Mouse (Mus musculus): Measurements from ENCODE around the gene Dyrk3. TPM values are rescaled to one million over a fixed set of nuclear protein-coding genes. Genes with fewer than 3 reads are reported as not detected.

Dyrk3 gene
- 3.5 and 4.1 TPM in 2 replicates for polyA plus RNA-seq (2015; fragmentation: Nextera tagmentation; extraction: Ambion mirVana)

GRCm38 (mm10) chr1:131138191-131139016, at the start of gene Dyrk3:
Gene Dyrk3 (minus strand): TSS chr1:131138340.
- H3K9me3 ChIP-seq, result no peaks in the 10 kb centered on the region
- no peaks in the 10 kb centered on the region for H3K36me3 ChIP-seq
- H3K27me3 ChIP-seq (replicated peaks), result no peaks in the 10 kb centered on the region
- peak within 1 kb of the TSS; percentile 68 for H3K9ac ChIP-seq
- H3K4me2 ChIP-seq (replicated peaks), result peak within 1 kb of the TSS; percentile 87
- 3% methylated on average over 49 of the region's 49 CpGs for WGBS
- peak; percentile 99 for ATAC-seq
- H3K4me3 ChIP-seq (replicated peaks), result peak within 1 kb of the TSS; percentile 92
- peak within 1 kb of the TSS; percentile 88 for H3K27ac ChIP-seq
- peaks cover 6% of the 10 kb centered on the region for H3K4me1 ChIP-seq (replicated peaks)

- ATAC-seq, result no peak
- Histone ChIP-seq H3K9me3 (no peaks in the 10 kb centered on the region), H3K9ac (no peak overlapping the region), H3K27ac (no peak overlapping the region), H3K4me2 (replicated peaks) (no peak overlapping the region), H3K36me3 (no peaks in the 10 kb centered on the region), H3K4me3 (replicated peaks) (no peak overlapping the region), H3K4me1 (replicated peaks) (peaks cover 9% of the 10 kb centered on the region; the same call in 1 of the 2 replicates), H3K27me3 (replicated peaks) (no peaks in the 10 kb centered on the region)
- WGBS, result 82% methylated on average over 5 of the region's 5 CpGs
Measured at GRCm38 (mm10) chr1:131187856-131188255, 49.7 kb upstream of the Dyrk3 start.

DNA sequence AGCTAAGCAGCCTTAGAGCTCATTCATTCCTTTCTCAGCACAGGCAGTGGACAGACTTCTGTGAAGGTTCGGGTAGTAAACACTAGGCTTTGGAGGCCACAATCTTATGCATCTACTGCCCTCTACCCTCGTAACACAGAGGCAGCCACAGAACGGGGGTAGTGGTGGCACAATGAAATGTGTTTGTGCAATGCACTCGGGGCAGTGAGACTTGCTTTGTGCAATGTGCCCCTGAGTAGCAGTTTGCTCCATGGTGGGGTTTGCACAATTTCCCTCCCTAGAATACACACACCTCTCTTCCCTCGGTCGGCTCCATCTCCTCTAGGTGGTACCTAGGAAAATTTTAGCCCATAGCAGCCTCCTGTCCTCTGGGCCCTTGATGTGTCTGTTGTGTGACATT, 48.9 kb upstream of the Dyrk3 start:
- Histone ChIP-seq H3K4me3 (replicated peaks) (no peak overlapping the region), H3K36me3 (no peaks in the 10 kb centered on the region), H3K4me1 (replicated peaks) (peaks cover 9% of the 10 kb centered on the region; the same call in 1 of the 2 replicates), H3K9ac (no peak overlapping the region), H3K4me2 (replicated peaks) (no peak overlapping the region), H3K27me3 (replicated peaks) (no peaks in the 10 kb centered on the region), H3K27ac (no peak overlapping the region), H3K9me3 (no peaks in the 10 kb centered on the region)
- ATAC-seq, result no peak
- WGBS, result 77% methylated on average over 6 of the region's 6 CpGs

GRCm38 (mm10) chr1:131185821-131186506, 47.8 kb upstream of the Dyrk3 start:
- Histone ChIP-seq H3K27me3 (replicated peaks) (no peaks in the 10 kb centered on the region), H3K9ac (no peak overlapping the region), H3K4me3 (replicated peaks) (no peak overlapping the region), H3K36me3 (no peaks in the 10 kb centered on the region), H3K4me2 (replicated peaks) (no peak overlapping the region), H3K9me3 (no peaks in the 10 kb centered on the region), H3K4me1 (replicated peaks) (peaks cover 9% of the 10 kb centered on the region; the same call in 1 of the 2 replicates), H3K27ac (no peak overlapping the region)
- WGBS, result 72% methylated on average over 13 of the region's 13 CpGs
- ATAC-seq, result no peak

- Histone ChIP-seq H3K9me3 (no peaks in the 10 kb centered on the region), H3K4me2 (replicated peaks) (no peak overlapping the region), H3K4me3 (replicated peaks) (no peak overlapping the region), H3K9ac (no peak overlapping the region), H3K4me1 (replicated peaks) (peaks cover 9% of the 10 kb centered on the region; the same call in 1 of the 2 replicates), H3K36me3 (0 out of 2 replicates have a peak, but pooled peaks cover 2% of the 10 kb centered on the region), H3K27me3 (replicated peaks) (no peaks in the 10 kb centered on the region), H3K27ac (no peak overlapping the region)
- ATAC-seq, result no peak
- 74% methylated on average over 8 of the region's 8 CpGs for WGBS
Measured at GRCm38 (mm10) chr1:131184956-131185660, 47.0 kb upstream of the Dyrk3 start.

DNA sequence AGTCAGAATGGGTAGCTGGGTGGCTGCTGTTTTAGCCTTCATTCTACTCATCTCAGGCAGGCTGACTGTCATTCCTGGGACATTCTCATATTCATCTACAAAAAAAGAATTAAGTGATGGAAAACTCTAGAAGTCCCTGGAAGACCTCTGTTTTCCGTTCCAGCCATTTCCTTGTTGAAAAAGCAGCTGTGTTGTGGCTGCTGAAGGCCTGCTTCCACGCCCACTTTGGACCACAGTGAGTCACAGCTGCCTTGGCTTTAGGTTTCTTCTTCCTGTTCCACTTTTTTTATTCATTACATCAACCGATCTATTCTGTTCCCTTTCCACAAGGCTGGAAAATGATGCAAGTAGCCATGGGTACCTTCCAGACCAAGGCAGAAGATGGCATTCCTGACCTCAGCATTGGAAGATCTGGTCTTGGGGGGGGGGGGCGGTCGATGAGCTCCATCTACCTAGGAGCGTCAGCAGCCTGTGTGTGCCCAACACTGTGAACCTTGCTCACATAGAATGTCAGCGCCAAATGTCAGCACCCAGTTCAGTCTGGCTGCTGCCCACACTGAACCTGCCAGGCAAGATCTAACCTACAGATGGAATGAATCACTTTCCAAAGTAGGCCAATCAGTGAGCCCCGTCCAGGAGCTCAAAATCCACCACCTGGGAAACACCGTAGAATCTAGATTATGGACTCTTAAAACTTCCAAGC, 46.3 kb upstream of the Dyrk3 start:
- H3K9me3 ChIP-seq, result no peaks in the 10 kb centered on the region
- no peaks in the 10 kb centered on the region for H3K27me3 ChIP-seq (replicated peaks)
- no peak overlapping the region for H3K4me3 ChIP-seq (replicated peaks)
- no peak overlapping the region for H3K4me2 ChIP-seq (replicated peaks)
- no peak overlapping the region for H3K9ac ChIP-seq
- 0 out of 2 replicates have a peak, but pooled peaks cover 2% of the 10 kb centered on the region for H3K36me3 ChIP-seq
- H3K4me1 ChIP-seq (replicated peaks), result peaks cover 9% of the 10 kb centered on the region; the same call in 1 of the 2 replicates
- H3K27ac ChIP-seq, result no peak overlapping the region
- no peak for ATAC-seq
- WGBS, result 73% methylated on average over 9 of the region's 9 CpGs

DNA sequence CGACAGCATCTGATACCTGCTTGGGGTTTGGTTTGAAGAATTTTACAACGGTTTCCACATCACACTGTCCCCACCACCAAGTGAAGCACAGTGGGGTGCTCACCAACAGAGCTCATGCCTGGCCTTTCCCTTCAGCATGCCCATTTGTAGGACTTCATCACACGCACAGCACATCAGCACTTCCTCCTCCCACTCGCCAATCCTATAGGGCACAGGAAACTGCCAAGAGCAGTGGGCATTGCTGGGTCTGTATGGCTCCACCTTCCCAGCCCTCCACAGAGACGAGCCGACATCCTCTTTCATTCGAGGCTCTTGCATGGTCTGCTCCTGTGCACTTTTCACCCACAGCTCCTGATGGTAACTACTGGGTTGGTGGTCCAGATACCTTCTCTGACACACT, 45.1 kb upstream of the Dyrk3 start:
- WGBS, result 87% methylated on average over 7 of the region's 7 CpGs
- no peak for ATAC-seq
- no peak overlapping the region for H3K4me2 ChIP-seq (replicated peaks)
- no peak overlapping the region for H3K4me3 ChIP-seq (replicated peaks)
- H3K9me3 ChIP-seq, result no peaks in the 10 kb centered on the region
- no peak overlapping the region for H3K9ac ChIP-seq
- H3K36me3 ChIP-seq, result 0 out of 2 replicates have a peak, but pooled peaks cover 2% of the 10 kb centered on the region
- H3K27me3 ChIP-seq (replicated peaks), result no peaks in the 10 kb centered on the region
- H3K4me1 ChIP-seq (replicated peaks), result peaks cover 9% of the 10 kb centered on the region; the same call in 1 of the 2 replicates
- no peak overlapping the region for H3K27ac ChIP-seq

DNA sequence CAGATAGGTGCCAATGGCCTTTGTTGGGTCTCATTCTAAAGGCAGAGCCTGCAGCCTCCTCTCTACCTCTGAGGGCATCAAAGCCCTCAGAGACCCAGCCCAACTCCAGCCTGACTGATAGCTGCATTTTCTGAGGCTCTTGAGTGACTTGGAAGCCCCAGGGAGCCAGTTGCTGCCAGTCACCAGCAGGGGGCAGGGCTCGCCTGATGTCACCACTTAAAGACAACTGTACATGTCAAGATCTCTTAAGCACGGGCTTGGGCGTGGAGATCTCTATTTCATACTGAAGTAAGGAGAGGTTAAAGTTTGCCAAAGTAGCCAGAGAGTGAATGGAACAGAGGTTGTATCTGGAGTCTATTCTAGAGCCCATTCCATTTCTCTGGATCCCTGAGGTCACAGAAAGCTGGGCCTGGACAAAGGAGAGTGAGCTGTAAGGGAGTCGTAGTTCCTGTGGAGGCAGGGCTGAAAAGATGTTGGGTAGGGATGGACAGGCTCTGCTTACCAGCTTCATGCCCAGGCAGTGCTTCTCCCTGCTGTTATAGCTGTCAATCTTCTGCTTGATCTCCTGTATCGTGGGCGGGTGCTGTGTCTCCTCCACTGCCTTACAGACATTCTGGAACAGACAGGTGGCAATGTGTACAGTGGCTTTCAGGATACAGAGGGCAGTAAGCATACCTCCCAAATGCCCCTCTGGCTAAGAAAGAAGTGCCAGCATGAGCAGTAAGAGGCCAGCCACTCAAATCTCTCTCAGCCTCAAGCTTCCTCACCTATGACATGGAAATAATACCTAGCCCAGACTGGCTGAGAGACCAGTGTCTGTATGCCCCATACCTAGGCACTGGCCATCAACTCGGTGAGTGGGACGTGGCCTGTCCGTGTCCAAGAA, 43.7 kb upstream of the Dyrk3 start:
- Histone ChIP-seq H3K27me3 (replicated peaks) (no peaks in the 10 kb centered on the region), H3K4me3 (replicated peaks) (no peak overlapping the region), H3K4me2 (replicated peaks) (no peak overlapping the region), H3K27ac (no peak overlapping the region), H3K9ac (no peak overlapping the region), H3K36me3 (peaks cover 7% of the 10 kb centered on the region; the same call in 1 of the 2 replicates), H3K9me3 (no peaks in the 10 kb centered on the region), H3K4me1 (replicated peaks) (peaks cover 9% of the 10 kb centered on the region; the same call in 1 of the 2 replicates)
- 63% methylated on average over 9 of the region's 9 CpGs for WGBS
- ATAC-seq, result peak; percentile 62

DNA sequence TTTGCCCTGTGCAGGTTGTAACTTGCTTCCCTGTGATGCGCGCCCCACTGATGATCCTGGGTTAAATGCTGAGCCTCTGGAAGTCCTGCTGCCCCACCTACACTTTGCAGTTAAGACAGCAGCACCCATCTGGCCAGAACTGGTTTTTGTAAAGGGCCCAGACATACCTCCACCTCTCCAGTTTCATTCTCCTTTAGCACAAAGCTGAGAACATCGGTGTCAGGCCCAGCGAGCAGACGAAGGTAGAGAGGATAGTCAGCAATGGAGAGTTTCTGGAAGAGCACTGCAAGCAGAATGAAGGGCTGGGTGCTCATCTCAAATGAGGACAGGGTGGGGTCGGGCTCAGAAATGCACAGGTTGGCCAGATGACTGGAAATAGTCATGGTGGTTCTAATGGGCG, 42.2 kb upstream of the Dyrk3 start:
- no peaks in the 10 kb centered on the region for H3K27me3 ChIP-seq (replicated peaks)
- H3K36me3 ChIP-seq, result peaks cover 15% of the 10 kb centered on the region; the same call in 1 of the 2 replicates
- peaks cover 9% of the 10 kb centered on the region; the same call in 1 of the 2 replicates for H3K4me1 ChIP-seq (replicated peaks)
- no peak for ATAC-seq
- no peak overlapping the region for H3K27ac ChIP-seq
- WGBS, result 94% methylated on average over 7 of the region's 7 CpGs
- no peaks in the 10 kb centered on the region for H3K9me3 ChIP-seq
- H3K4me3 ChIP-seq (replicated peaks), result no peak overlapping the region
- H3K9ac ChIP-seq, result no peak overlapping the region
- H3K4me2 ChIP-seq (replicated peaks), result no peak overlapping the region

DNA sequence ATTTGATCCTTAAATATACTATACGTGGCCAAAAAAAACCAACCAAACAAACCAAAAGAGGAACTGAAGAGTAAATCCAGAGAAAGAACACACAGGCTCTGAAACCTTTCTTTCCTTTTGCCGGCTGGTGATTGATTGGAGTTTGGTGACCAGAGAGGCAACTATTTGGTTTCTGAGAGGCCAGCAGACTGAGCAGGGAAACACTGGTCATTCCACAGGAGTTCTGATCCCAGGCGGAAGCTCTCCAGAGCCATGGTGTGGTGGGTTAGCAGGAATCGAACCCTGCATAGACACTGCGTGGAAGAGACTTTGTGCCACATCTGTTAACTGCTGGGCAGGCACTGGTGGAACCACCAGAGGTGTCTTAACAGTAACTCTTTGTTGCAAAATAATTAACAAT, 39.9 kb upstream of the Dyrk3 start:
- no peak overlapping the region for H3K4me3 ChIP-seq (replicated peaks)
- H3K9ac ChIP-seq, result no peak overlapping the region
- 79% methylated on average over 5 of the region's 5 CpGs for WGBS
- H3K27me3 ChIP-seq (replicated peaks), result no peaks in the 10 kb centered on the region
- no peak overlapping the region for H3K4me2 ChIP-seq (replicated peaks)
- no peaks in the 10 kb centered on the region for H3K9me3 ChIP-seq
- H3K4me1 ChIP-seq (replicated peaks), result no peaks in the 10 kb centered on the region
- peaks cover 25% of the 10 kb centered on the region for H3K36me3 ChIP-seq
- no peak overlapping the region for H3K27ac ChIP-seq
- ATAC-seq, result no peak

- Histone ChIP-seq H3K9me3 (no peaks in the 10 kb centered on the region), H3K36me3 (peaks cover 25% of the 10 kb centered on the region), H3K4me3 (replicated peaks) (no peak overlapping the region), H3K4me1 (replicated peaks) (no peaks in the 10 kb centered on the region), H3K27me3 (replicated peaks) (no peaks in the 10 kb centered on the region), H3K9ac (no peak overlapping the region), H3K4me2 (replicated peaks) (no peak overlapping the region), H3K27ac (no peak overlapping the region)
- ATAC-seq, result no peak
- WGBS, result 81% methylated on average over 4 of the region's 4 CpGs
Measured at GRCm38 (mm10) chr1:131177249-131177648, 39.1 kb upstream of the Dyrk3 start.
